Mouse (Mus musculus): ENCODE measurements at regions not wholly inside any gene's neighbourhood (a gene's known extent, or its start where the extent isn't known, plus 50 kb on each side); places are given as distances from the start of the nearest gene placed in this dataset.
A peak's percentile ranks its signal among the peaks of the same experiment; 100 is the strongest.

GRCm38 (mm10) chr14:105950924-105951323 is 54.3 kb upstream of the Spry2 start:
- peak in 1 of 2 experiments; percentile 21 for DNase-seq (ENCODE audit: low spot score in 2 of 2)

GRCm38 (mm10) chr14:105955082-105955481 is 58.5 kb upstream of the Spry2 start:
- peak in 1 of 2 experiments; percentile 36 for DNase-seq (ENCODE audit: low spot score in 2 of 2)

GRCm38 (mm10) chr14:105956796-105957195 is 60.2 kb upstream of the Spry2 start:
- DNase-seq (ENCODE audit: low spot score in 2 of 2), result peak in 1 of 2 experiments; percentile 22

- DNase-seq (ENCODE audit: low spot score in 2 of 2), result peak in 1 of 2 experiments; percentile 22
These were observed 61.4 kb upstream of the Spry2 start for GRCm38 (mm10) chr14:105958005-105958404.

GRCm38 (mm10) chr14:105979544-105980323 is 83.1 kb upstream of the Spry2 start:
- DNase-seq (ENCODE audit: low spot score in 2 of 2), result no peak

GRCm38 (mm10) chr14:105980324-105980680 is 83.7 kb upstream of the Spry2 start:
- no peak for DNase-seq (ENCODE audit: low spot score in 2 of 2)

GRCm38 (mm10) chr14:105987341-105987882 is 90.8 kb upstream of the Spry2 start:
- DNase-seq (ENCODE audit: low spot score in 2 of 2), result no peak

GRCm38 (mm10) chr14:105988738-105989137 is 92.1 kb upstream of the Spry2 start:
- DNase-seq (ENCODE audit: low spot score in 2 of 2), result no peak

GRCm38 (mm10) chr14:105993124-105993523 is 96.5 kb upstream of the Spry2 start:
- no peak for DNase-seq (ENCODE audit: low spot score in 2 of 2)

- DNase-seq (ENCODE audit: low spot score in 2 of 2), result no peak
These were observed 103.2 kb upstream of the Spry2 start for GRCm38 (mm10) chr14:105999801-106000200.

- no peak for DNase-seq (ENCODE audit: low spot score in 2 of 2)
These were observed 98.2 kb upstream of the Trim52 start for GRCm38 (mm10) chr14:106007769-106008168.

GRCm38 (mm10) chr14:106008951-106009350 is 97.0 kb upstream of the Trim52 start:
- no peak for DNase-seq (ENCODE audit: low spot score in 2 of 2)

- no peak for DNase-seq (ENCODE audit: low spot score in 2 of 2)
These were observed 95.0 kb upstream of the Trim52 start for GRCm38 (mm10) chr14:106010961-106011360.

- no peak for DNase-seq (ENCODE audit: low spot score in 2 of 2)
These were observed 94.0 kb upstream of the Trim52 start for GRCm38 (mm10) chr14:106011991-106012427.

- DNase-seq (ENCODE audit: low spot score in 2 of 2), result no peak
These were observed 83.2 kb upstream of the Trim52 start for GRCm38 (mm10) chr14:106022806-106023205.

GRCm38 (mm10) chr14:106026815-106027214 is 79.2 kb upstream of the Trim52 start:
- no peak for DNase-seq (ENCODE audit: low spot score in 2 of 2)

- no peak for DNase-seq (ENCODE audit: low spot score in 2 of 2)
These were observed 78.3 kb upstream of the Trim52 start for GRCm38 (mm10) chr14:106027686-106028085.

GRCm38 (mm10) chr14:106031094-106031493 is 74.9 kb upstream of the Trim52 start:
- no peak for DNase-seq (ENCODE audit: low spot score in 2 of 2)

GRCm38 (mm10) chr14:106033793-106034192 is 72.2 kb upstream of the Trim52 start:
- DNase-seq (ENCODE audit: low spot score in 2 of 2), result no peak

- no peak for DNase-seq (ENCODE audit: low spot score in 2 of 2)
These were observed 70.9 kb upstream of the Trim52 start for GRCm38 (mm10) chr14:106034933-106035665.

GRCm38 (mm10) chr14:106044274-106044673 is 61.7 kb upstream of the Trim52 start:
- no peak for DNase-seq (ENCODE audit: low spot score in 2 of 2)

- no peak for DNase-seq (ENCODE audit: low spot score in 2 of 2)
These were observed 55.8 kb upstream of the Trim52 start for GRCm38 (mm10) chr14:106050231-106050630.
